Mouse (Mus musculus) heart, embryonic 11.5 days (tissue): ENCODE results near the gene Lrmda. TPM values are rescaled to one million over a fixed set of nuclear protein-coding genes. Genes with fewer than 3 reads are reported as not detected.

ENCODE experiments used
- ATAC-seq: fragments of 200-750 bp; cut with Nextera tagmentation; replicated peaks from 2 replicates; pipeline ENCODE4 v1.8.0; 2017; ENCODE audit warnings: moderate library complexity; ENCODE audit not compliant: insufficient number of reproducible peaks, low FRiP score, low TSS enrichment
- H3K27ac ChIP-seq: fragments of 300-500 bp; sonication (generic); 2 replicates; pipeline ENCODE4 v1.5.1; 2014; ENCODE audit warnings: mild to moderate bottlenecking, low read depth, low read length
- H3K27me3 ChIP-seq: fragments of 300-500 bp; sonication (generic); 2 replicates; pipeline ENCODE4 v1.6.1; 2014; ENCODE audit warnings: mild to moderate bottlenecking, low read length, mixed read lengths; ENCODE audit not compliant: control insufficient read depth, insufficient read depth
- H3K36me3 ChIP-seq: fragments of 300-500 bp; sonication (generic); 2 replicates; pipeline ENCODE4 v1.6.1; 2014; ENCODE audit warnings: mild to moderate bottlenecking, low read length, moderate library complexity, mixed read lengths; ENCODE audit not compliant: control insufficient read depth, insufficient read depth
- H3K4me1 ChIP-seq: fragments of 300-500 bp; sonication (generic); 2 replicates; pipeline ENCODE4 v1.6.1; 2014; ENCODE audit warnings: low read length; ENCODE audit not compliant: control insufficient read depth, insufficient read depth
- H3K4me2 ChIP-seq: fragments of 300-500 bp; sonication (generic); 2 replicates; pipeline ENCODE4 v1.6.1; 2014; ENCODE audit warnings: mild to moderate bottlenecking, moderate library complexity
- H3K4me3 ChIP-seq: fragments of 300-500 bp; sonication (generic); 2 replicates; pipeline ENCODE4 v1.5.1; 2014; ENCODE audit warnings: low read depth, low read length
- H3K9ac ChIP-seq: fragments of 300-500 bp; sonication (generic); 2 replicates; pipeline ENCODE4 v1.6.1; 2014; ENCODE audit warnings: mild to moderate bottlenecking, low read depth, low read length, moderate library complexity
- H3K9me3 ChIP-seq: fragments of 300-500 bp; sonication (generic); replicated peaks from 2 replicates; pipeline ENCODE4 v1.6.1; 2016; ENCODE audit warnings: low read length; ENCODE audit not compliant: control insufficient read depth
- WGBS: fragments of 180-500 bp; shearing (Covaris S2); extraction: QIAGEN DNeasy Blood & Tissue Kit; methylation state at CpG from one replicate; pipeline ENCODE4 v1.1.7; 2014; ENCODE audit not compliant: insufficient replicate concordance; 5-methylcytosine and 5-hydroxymethylcytosine counted together
- polyA plus RNA-seq: library from polyadenylated mRNA; unstranded; fragments of >200 nt; fragmentation: Nextera tagmentation; extraction: Ambion mirVana; gene quantifications from 2 replicates; pipeline ENCODE4 v1.2.1, GENCODE M21; 2014

The Lrmda gene
- polyA plus RNA-seq, 1 experiment from 2014 or later, result 0.70 TPM

DNA sequence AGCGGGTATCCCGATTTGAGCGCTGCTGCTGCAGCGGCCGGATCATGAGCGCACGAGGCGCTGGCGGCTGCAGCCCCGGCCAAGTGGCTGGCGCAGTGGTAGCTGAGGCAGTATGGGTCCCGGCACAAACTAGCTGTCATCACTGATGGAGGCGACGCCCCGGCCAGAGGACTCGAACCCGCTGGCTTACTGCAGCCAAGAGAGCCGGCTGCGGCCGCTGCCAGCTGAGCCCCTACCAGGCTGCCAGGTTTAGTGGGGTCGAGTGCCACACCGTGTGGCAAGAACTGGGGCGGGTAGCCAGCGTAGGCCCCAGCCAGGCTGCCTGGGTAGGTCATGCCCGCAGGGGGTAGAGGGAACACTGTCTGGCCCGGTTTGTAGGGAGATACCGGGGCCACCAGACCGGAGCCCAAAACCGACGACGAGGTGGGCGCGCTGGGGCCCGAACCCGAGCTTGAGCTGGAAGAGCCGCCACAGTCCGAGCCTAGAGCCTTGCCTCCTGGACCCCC is 34.0 kb upstream of the Lrmda start:
- H3K4me2 ChIP-seq, result peak overlapping the region; percentile 89
- no peaks in the 10 kb centered on the region; the same call in 1 of the 2 replicates for H3K36me3 ChIP-seq
- WGBS, result 2% methylated on average over 37 of the region's 37 CpGs
- ATAC-seq, result no peak
- no peaks in the 10 kb centered on the region for H3K9me3 ChIP-seq
- peak overlapping the region; percentile 46; the same call in 1 of the 2 replicates for H3K27ac ChIP-seq
- H3K4me3 ChIP-seq, result peak overlapping the region; percentile 56
- H3K9ac ChIP-seq, result peak overlapping the region; percentile 72
- H3K27me3 ChIP-seq, result peaks cover 44% of the 10 kb centered on the region
- peaks cover 25% of the 10 kb centered on the region for H3K4me1 ChIP-seq

DNA sequence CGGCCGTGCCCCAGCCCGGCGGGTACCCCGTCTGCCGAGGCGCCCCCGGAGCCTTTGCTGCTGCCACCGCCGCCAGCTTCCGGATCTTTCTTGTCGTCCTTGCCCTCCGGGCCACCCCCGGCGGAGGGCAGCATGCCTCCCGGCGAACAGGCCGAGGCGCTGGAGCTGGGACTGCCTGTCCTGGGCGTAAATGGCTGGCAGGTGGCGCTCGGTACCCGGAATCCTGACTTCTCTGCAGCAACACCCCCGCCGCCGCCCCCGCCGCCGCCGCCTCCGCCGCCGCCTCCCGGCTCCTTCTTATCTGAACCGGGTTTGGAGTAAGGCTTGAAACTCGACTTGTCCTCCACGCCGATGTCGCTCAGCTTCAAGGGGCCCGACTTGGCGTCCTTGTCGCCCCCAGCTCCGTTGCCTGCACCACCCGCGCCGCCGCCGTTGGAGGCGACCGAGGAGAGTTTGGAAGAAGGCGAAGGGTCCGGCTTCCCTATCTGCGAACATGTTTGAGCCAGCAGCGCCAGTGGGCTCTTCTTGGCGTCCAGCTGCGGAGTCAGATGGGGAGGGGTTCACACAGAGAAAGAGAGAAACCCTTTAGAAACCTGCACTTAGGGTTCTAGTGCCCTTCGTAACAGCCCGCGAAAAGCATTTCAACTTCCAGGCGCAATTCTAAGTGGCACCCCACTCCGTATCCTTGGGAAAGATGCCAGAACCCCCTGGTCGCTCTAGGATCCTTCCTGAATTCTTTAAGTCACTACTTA is 33.4 kb upstream of the Lrmda start:
- Histone ChIP-seq H3K9ac (peak overlapping the region; percentile 72), H3K36me3 (no peaks in the 10 kb centered on the region; the same call in 1 of the 2 replicates), H3K27ac (peak overlapping the region; percentile 78), H3K9me3 (no peaks in the 10 kb centered on the region), H3K4me3 (peak overlapping the region; percentile 56), H3K27me3 (peaks cover 49% of the 10 kb centered on the region), H3K4me2 (peak overlapping the region; percentile 89), H3K4me1 (peaks cover 28% of the 10 kb centered on the region)
- WGBS, result 1% methylated on average over 62 of the region's 62 CpGs
- ATAC-seq, result no peak

DNA sequence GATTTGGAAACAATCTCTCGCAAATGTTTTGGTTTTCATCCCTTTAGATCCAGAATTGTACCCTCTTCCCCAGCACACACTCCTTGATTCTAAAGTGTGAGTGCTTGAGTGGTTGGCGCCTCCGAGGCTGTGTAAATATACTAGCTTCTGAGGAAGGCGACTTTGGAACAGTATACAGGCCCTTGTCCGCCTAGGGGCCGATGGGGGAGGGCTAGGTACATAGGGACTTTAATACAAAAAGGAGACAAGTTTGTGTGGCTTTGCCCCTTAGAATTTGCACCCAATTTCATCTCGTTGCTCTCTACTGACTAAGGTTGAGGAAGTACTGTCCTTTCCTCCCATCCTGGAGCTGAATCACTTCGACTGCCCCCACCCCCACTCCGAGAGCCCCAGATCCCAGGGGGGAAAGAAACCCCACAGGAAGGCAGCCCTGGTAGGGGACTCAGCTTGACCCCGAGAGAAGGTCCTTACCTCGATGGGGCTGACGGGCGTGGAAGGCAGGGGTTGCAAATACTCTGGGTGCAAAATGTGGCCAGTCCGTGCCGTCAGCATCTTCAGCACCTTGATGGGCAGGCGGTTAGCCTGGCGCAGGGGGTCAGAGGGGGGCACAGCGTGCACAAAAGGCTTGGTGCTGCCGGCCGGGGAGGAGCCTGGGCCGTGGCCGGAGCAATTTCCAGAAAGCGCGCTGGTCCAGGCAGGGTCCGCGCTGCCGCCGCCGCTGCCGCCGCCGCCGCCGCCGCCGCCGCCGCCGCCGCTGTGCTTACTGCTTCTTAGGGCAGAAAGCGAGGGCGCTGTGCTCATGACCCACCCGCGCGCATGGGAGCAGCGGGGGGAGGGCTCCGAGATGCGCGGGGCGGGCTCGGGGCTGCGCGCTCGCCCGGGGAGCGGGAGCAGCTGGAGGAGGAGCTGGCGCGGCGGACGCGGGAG is 32.5 kb upstream of the Lrmda start:
- Histone ChIP-seq H3K9ac (peak overlapping the region; percentile 72), H3K4me3 (peak overlapping the region; percentile 56), H3K27me3 (peaks cover 56% of the 10 kb centered on the region), H3K36me3 (no peaks in the 10 kb centered on the region; the same call in 1 of the 2 replicates), H3K9me3 (no peaks in the 10 kb centered on the region), H3K27ac (peak overlapping the region; percentile 78), H3K4me1 (peaks cover 32% of the 10 kb centered on the region), H3K4me2 (peak overlapping the region; percentile 89)
- no peak for ATAC-seq
- WGBS, result under 1% methylated on average over 50 of the region's 61 CpGs

- no peaks in the 10 kb centered on the region; the same call in 1 of the 2 replicates for H3K36me3 ChIP-seq
- peak overlapping the region; percentile 89 for H3K4me2 ChIP-seq
- H3K9ac ChIP-seq, result peak overlapping the region; percentile 72
- peak; percentile 68 for ATAC-seq
- H3K4me1 ChIP-seq, result peaks cover 24% of the 10 kb centered on the region
- H3K27me3 ChIP-seq, result peaks cover 56% of the 10 kb centered on the region
- no peaks in the 10 kb centered on the region for H3K9me3 ChIP-seq
- H3K27ac ChIP-seq, result peak overlapping the region; percentile 78
- peak overlapping the region; percentile 56 for H3K4me3 ChIP-seq
- under 1% methylated on average over 74 of the region's 74 CpGs for WGBS
Observed at GRCm38 (mm10) chr14:21987660-21988576, 31.6 kb upstream of the Lrmda start.

GRCm38 (mm10) chr14:21988577-21989290 is 30.8 kb upstream of the Lrmda start:
- peak overlapping the region; percentile 89 for H3K4me2 ChIP-seq
- peaks cover 26% of the 10 kb centered on the region for H3K4me1 ChIP-seq
- peak overlapping the region; percentile 56 for H3K4me3 ChIP-seq
- H3K36me3 ChIP-seq, result no peaks in the 10 kb centered on the region; the same call in 1 of the 2 replicates
- no peak for ATAC-seq
- H3K27me3 ChIP-seq, result peaks cover 64% of the 10 kb centered on the region
- H3K9me3 ChIP-seq, result no peaks in the 10 kb centered on the region
- peak overlapping the region; percentile 58; the same call in 1 of the 2 replicates for H3K9ac ChIP-seq
- under 1% methylated on average over 26 of the region's 26 CpGs for WGBS
- 0 out of 2 replicates have a peak overlapping the region, but pooled peaks have one; percentile 22 for H3K27ac ChIP-seq

DNA sequence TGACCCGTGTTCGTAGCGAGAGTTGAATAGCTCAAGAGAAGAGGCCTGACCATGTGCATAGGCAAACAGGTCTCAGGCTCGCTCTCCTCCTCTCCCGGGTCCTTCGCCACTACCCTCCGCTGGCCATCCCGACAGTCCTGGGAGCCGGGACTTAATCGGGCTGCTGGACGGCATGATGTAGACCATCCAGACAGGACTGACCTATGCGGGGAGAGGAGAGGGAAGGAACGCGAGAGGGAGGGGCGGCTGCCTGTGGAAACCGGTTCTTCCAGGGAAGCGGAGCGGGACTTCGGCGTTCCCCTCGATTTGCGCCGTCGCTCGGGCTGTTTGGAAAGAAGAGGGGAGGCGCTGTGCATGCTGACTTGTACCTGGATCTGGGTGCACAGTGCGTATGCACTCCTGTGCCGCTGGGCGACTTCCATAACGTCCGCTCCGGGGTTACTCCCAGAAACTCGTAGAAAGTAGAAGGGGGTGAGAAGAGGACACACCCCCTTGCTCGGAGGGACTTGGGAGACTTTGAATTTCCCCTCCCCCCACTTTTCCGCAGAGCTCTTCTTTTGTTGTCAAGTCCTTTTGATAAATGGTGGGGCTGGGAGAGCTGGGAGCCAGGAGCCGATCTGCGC is 30.1 kb upstream of the Lrmda start, which contains the start of gene Zfp503:
Gene Zfp503, minus strand, starts transcription at position 311 of the 623 bp plus-strand sequence.
- H3K4me3 ChIP-seq, result peak within 1 kb of the TSS; percentile 56
- peaks cover 70% of the 10 kb centered on the region for H3K27me3 ChIP-seq
- no peaks in the 10 kb centered on the region for H3K9me3 ChIP-seq
- peaks cover 31% of the 10 kb centered on the region for H3K4me1 ChIP-seq
- ATAC-seq, result no peak
- peak within 1 kb of the TSS; percentile 58 for H3K9ac ChIP-seq
- peak within 1 kb of the TSS; percentile 29; the same call in 1 of the 2 replicates for H3K27ac ChIP-seq
- peak within 1 kb of the TSS; percentile 89 for H3K4me2 ChIP-seq
- WGBS, result under 1% methylated on average over 37 of the region's 37 CpGs
- H3K36me3 ChIP-seq, result no peaks in the 10 kb centered on the region; the same call in 1 of the 2 replicates
